Mouse (Mus musculus) embryonic fibroblast, embryonic 13.5 days (primary cell): ENCODE results near the gene Ier5l.

ENCODE experiments used
- CTCF ChIP-seq: IDR thresholded peaks from 2 replicates; pipeline ENCODE4 v1.5.1; 2011; ENCODE audit warnings: mild to moderate bottlenecking, control low read depth, low read length, moderate library complexity, borderline replicate concordance; ENCODE audit not compliant: insufficient read depth
- POLR2A ChIP-seq: IDR thresholded peaks from 2 replicates; pipeline ENCODE4 v1.6.1; 2011; ENCODE audit warnings: low read depth, mild to moderate bottlenecking, control low read depth, low read length, moderate library complexity

DNA sequence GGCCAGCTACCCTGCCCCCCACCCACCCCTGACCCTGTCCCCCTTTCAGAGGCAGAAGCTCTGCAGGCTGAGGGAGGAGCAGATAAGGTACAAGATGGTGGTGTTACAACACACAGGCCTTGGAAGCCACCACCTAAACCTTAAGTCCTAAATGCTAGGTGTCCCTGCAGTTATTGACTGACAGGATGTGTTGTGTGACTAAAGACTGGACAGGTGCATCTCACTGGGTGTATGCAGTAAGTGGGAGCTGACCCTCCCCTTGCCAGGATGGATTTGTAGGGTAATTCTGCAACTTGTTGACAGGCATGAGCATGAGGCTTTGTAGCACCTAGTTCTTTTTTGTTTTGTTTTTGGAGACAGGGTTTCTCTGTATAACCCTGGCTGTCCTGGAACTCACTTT, 29.6 kb downstream of the Ier5l start:
- TF ChIP-seq POLR2A (no peak), CTCF (no peak)
